Mouse (Mus musculus) midbrain, embryonic 13.5 days (tissue): ENCODE data around the gene Aipl1. TPM values are rescaled to one million over a fixed set of nuclear protein-coding genes. Genes with fewer than 3 reads are reported as not detected.

Source experiments
- ATAC-seq: fragments of 200-750 bp; cut with Nextera tagmentation; 2 replicates; pipeline ENCODE4 v1.8.0; 2017; ENCODE audit warnings: mild to moderate bottlenecking, moderate TSS enrichment, moderate library complexity
- H3K27ac ChIP-seq: fragments of 300-500 bp; sonication (generic); 2 replicates; pipeline ENCODE4 v1.5.1; 2015; ENCODE audit warnings: inconsistent platforms, mild to moderate bottlenecking, moderate library complexity
- H3K27me3 ChIP-seq: fragments of 300-500 bp; sonication (generic); 2 replicates; pipeline ENCODE4 v1.6.1; 2015; ENCODE audit warnings: mild to moderate bottlenecking, inconsistent platforms
- H3K36me3 ChIP-seq: fragments of 300-500 bp; sonication (generic); 2 replicates; pipeline ENCODE4 v1.6.1; 2015; ENCODE audit warnings: mild to moderate bottlenecking, inconsistent platforms
- H3K4me1 ChIP-seq: fragments of 300-500 bp; sonication (generic); replicated peaks from 2 replicates; pipeline ENCODE4 v1.6.1; 2015; ENCODE audit warnings: inconsistent platforms
- H3K4me2 ChIP-seq: fragments of 300-500 bp; sonication (generic); replicated peaks from 2 replicates; pipeline ENCODE4 v1.6.1; 2015; ENCODE audit warnings: moderate library complexity, mild to moderate bottlenecking, inconsistent platforms
- H3K4me3 ChIP-seq: fragments of 300-500 bp; sonication (generic); replicated peaks from 2 replicates; pipeline ENCODE4 v1.5.1; 2015; ENCODE audit warnings: mild to moderate bottlenecking, inconsistent platforms
- H3K9ac ChIP-seq: fragments of 300-500 bp; sonication (generic); replicated peaks from 2 replicates; pipeline ENCODE4 v1.6.1; 2015; ENCODE audit warnings: mild to moderate bottlenecking, inconsistent platforms
- H3K9me3 ChIP-seq: fragments of 300-500 bp; sonication (generic); 2 replicates; pipeline ENCODE4 v1.6.1; 2016; ENCODE audit warnings: mild to moderate bottlenecking, inconsistent platforms
- WGBS: fragments of 180-500 bp; shearing (Covaris S2); methylation state at CpG from one replicate; pipeline ENCODE4 v1.1.7; 2015; 5-methylcytosine and 5-hydroxymethylcytosine counted together
- polyA plus RNA-seq: library from polyadenylated mRNA; unstranded; fragments of >200 nt; fragmentation: Nextera tagmentation; extraction: Ambion mirVana; gene quantifications from 2 replicates; pipeline ENCODE4 v1.2.1, GENCODE M21; 2015

The Aipl1 gene
- polyA plus RNA-seq, 1 experiment from 2014 or later = 0.43 TPM

- Histone ChIP-seq H3K9me3 (no peaks in the 10 kb centered on the region), H3K36me3 (no peaks in the 10 kb centered on the region), H3K27me3 (no peaks in the 10 kb centered on the region), H3K4me2 (no peak overlapping the region), H3K27ac (no peak overlapping the region), H3K4me1 (peaks cover 30% of the 10 kb centered on the region), H3K4me3 (no peak overlapping the region), H3K9ac (peak overlapping the region; percentile 19; the same call in 1 of the 2 replicates)
- ATAC-seq = no peak
- WGBS = 69% methylated on average over 14 of the region's 14 CpGs
Observed at GRCm38 (mm10) chr11:71987159-71988150, 49.9 kb downstream of the Aipl1 start.

GRCm38 (mm10) chr11:71985783-71986182, 51.5 kb downstream of the Aipl1 start:
- no peak for ATAC-seq
- 87% methylated on average over 2 of the region's 2 CpGs for WGBS
- no peak overlapping the region for H3K27ac ChIP-seq

GRCm38 (mm10) chr11:71985101-71985711, 52.1 kb downstream of the Aipl1 start:
- Histone ChIP-seq H3K4me3 (no peak overlapping the region), H3K9ac (no peak overlapping the region), H3K4me2 (no peak overlapping the region), H3K36me3 (no peaks in the 10 kb centered on the region), H3K27ac (no peak overlapping the region), H3K27me3 (no peaks in the 10 kb centered on the region), H3K4me1 (peaks cover 30% of the 10 kb centered on the region), H3K9me3 (no peaks in the 10 kb centered on the region)
- 0 out of 2 replicates have a peak, but pooled peaks have one; percentile 43 for ATAC-seq
- 38% methylated on average over 4 of the region's 4 CpGs for WGBS

More at GRCm38 (mm10) chr11:71985783-71986182, 51.5 kb downstream of the Aipl1 start:
- H3K4me1 ChIP-seq = peaks cover 30% of the 10 kb centered on the region
- no peak overlapping the region for H3K9ac ChIP-seq
- no peaks in the 10 kb centered on the region for H3K9me3 ChIP-seq
- H3K36me3 ChIP-seq = no peaks in the 10 kb centered on the region
- H3K27me3 ChIP-seq = no peaks in the 10 kb centered on the region
- no peak overlapping the region for H3K4me3 ChIP-seq
- H3K4me2 ChIP-seq = no peak overlapping the region

GRCm38 (mm10) chr11:71984093-71984492, 53.2 kb downstream of the Aipl1 start:
- 93% methylated on average over 2 of the region's 2 CpGs for WGBS
- ATAC-seq = no peak
- H3K36me3 ChIP-seq = no peaks in the 10 kb centered on the region
- H3K4me2 ChIP-seq = no peak overlapping the region
- H3K4me1 ChIP-seq = peaks cover 30% of the 10 kb centered on the region
- H3K27me3 ChIP-seq = no peaks in the 10 kb centered on the region
- no peak overlapping the region for H3K4me3 ChIP-seq
- no peak overlapping the region for H3K27ac ChIP-seq
- H3K9ac ChIP-seq = no peak overlapping the region
- H3K9me3 ChIP-seq = no peaks in the 10 kb centered on the region

Other genes with a start within 250 kb of the Aipl1 start
- gene Pimreg, start 4.5 kb upstream of the Aipl1 start, polyA plus RNA-seq = 79.0 and 80.7 TPM in 2 replicates
- 1.8 and 2.1 TPM in 2 replicates for gene Pitpnm3, start 98.3 kb upstream of the Aipl1 start, polyA plus RNA-seq
- 1.6 and 1.9 TPM in 2 replicates for gene Gm43951, start 169.3 kb upstream of the Aipl1 start, polyA plus RNA-seq
- gene 4933427D14Rik, start 169.9 kb upstream of the Aipl1 start, polyA plus RNA-seq = 27.9 and 31.0 TPM in 2 replicates
- gene Txndc17, start 170.0 kb upstream of the Aipl1 start, polyA plus RNA-seq = 152 and 160 TPM in 2 replicates
- gene Med31, start 178.1 kb upstream of the Aipl1 start, polyA plus RNA-seq = 66.7 and 72.9 TPM in 2 replicates
- gene Slc13a5, start 229.7 kb upstream of the Aipl1 start, polyA plus RNA-seq = 0.69 and 0.93 TPM in 2 replicates